Mouse (Mus musculus) brain, embryonic 18.5 days (tissue): ENCODE measurements around the gene Slc2a1.

ENCODE experiments used
- DNase-seq: peaks from one replicate; pipeline ENCODE4 v3.0.0-alpha.2; 2012; ENCODE audit warnings: low read depth, low spot score

Gene Slc2a1

DNA sequence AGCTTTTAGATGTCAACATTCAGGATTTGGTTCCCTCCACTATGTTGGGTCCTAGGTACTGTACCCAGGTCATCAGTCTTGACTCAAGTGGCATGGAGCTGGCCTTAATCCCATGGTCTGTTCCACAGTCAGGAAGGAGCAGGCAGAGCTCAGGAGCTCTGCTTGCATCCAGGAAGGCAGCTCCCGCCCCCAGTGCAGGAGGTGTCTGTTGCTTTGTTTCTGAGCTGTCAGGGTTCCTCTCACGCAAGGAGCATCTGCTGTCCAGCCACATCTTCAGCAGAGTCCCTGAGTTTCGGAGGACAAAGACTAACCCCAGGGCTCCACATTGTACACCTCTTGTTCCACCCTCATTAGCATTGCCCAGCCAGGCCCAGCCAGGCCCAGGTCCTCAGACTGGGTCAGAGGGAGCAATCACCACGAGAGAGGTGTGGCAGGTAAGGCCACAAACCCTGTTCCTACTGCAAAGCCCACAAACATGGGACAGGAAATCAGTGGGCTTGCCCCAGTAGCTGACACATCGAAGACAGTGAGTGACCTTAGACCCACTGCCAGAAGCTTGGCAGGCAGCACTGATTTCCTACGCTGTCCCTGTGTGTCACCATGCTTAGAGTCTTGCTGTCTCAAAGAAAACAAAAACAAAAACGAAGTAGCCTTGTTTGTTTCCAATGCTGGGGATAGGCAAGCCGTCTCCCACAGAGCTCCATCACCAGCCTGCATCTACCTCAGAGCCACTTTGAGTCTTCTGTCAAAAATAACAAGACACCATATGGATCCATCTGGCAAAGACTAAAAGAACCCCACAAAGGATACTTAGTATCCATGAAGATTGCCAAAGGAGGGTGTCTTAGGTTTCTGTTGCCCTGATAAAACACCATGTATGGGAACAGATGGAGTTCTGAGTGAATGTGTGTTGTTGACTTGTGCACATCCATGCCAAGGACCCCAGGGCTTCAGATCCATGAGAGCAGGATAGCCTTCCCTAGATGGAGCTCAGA is 10.0 kb upstream of the Slc2a1 start:
- no peak for DNase-seq

DNA sequence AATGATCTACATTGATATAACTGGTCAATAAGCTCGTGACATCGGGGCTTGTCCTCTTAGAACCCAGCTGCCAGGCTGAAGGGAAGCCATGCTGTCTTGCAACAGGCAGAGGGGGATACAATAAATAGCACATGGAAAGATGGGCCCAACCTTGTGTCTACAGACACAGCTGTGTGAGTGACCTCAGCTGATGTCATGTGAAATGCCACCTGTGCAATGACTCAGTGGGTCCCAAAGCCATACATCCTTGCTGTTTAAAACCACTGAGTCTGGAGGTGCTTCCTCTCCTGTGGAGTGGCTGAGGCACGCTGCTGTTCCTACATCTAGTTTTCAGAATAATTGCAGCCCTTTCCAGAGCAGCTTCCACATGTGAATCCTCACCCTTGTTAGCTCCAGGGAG is 7.1 kb upstream of the Slc2a1 start:
- DNase-seq, result no peak

DNA sequence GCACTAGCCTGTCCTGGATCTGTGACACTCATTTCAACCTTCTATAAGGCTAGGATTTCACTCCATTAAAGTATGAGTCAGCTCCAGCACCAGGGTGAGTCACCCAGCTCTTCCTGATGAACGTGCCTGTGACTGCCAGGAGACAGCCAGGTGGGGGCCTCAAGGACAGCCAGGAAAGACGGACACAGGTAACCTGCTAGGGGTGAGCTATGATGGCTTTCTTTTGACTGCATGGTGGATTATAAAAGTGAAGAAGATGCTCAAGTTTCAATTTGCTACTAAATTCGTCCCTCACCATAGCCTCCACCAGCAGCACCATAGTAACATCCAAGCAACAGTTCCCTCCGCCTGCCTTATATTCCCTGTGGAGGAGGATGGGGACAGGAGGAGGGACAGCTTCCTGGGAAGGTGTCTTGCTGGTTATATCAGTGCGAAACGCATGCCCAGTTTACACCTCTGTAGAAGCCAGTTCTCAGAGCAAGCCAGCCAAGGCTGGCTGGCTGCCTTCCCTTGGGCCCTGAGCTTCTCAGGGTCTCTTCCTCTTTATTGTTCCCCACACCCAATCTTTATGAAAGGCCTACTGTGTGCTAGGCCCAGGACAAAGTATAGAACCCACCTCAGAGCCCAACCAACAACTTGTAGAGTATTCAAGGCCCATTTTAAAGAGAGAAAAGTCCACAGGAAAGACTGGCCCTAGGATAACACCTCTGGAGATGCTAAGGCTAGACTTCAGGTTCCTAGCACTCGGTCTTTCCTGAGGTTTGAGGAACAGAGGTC is 6.0 kb upstream of the Slc2a1 start:
- no peak for DNase-seq

DNA sequence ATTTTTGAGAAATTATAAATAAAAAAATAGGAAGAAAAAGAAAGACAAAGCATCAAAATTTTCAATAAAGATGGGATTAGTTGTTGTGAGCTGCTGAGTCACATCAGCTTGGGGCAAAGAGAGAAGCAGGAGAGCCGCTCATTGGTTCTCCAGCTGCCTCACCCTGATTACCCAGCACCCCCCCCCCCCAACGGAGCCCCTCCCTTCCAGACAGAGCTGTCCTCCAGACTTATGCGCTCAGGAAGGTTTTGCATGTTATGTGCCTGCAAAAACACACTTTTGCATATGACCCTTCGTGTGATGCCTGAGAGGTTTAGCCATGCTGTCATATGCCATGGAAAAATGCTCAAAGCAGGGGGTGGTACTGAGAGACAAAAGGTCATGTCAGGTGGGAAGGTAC is 3.7 kb upstream of the Slc2a1 start:
- DNase-seq, result no peak

DNA sequence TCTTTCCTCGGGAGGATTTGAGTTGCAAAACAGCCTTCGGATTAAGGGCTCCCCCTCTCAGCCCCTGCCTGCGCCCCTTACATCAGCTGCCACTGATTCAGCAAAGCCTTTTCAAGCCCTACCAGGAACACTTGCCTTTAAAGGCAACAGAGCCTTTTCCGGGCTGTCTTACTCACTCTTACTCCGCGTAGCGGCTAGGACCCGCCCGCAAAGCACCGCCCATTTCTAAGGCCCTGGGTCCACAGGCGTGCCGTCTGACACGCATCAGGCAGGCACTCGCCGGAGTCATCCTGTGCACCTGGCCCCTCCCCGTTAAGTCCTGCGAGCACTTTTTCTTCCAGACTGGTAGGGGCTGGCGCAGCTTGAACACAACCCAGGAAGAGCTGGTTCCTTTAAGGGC is 2.8 kb upstream of the Slc2a1 start:
- no peak for DNase-seq

DNA sequence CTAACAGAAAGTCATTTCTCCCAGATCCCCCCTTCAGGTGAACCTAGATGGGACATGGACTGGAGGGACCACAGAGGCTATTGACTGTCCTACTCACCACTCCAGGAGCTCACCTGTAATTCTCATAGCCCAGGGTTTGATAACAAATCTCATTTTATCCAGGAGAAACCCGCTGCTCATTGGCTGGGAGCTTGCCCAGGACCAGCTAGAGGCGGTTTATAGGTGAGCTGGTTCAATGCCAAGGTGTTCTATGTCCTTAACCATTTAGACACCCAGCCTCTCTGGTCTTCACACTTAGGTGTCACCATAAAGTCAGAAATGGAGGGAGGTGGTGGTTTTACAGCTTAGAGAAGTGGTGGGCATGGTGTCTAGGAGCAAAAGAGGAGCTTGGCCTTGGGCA is 644 bp upstream of the Slc2a1 start:
- DNase-seq, result no peak

DNA sequence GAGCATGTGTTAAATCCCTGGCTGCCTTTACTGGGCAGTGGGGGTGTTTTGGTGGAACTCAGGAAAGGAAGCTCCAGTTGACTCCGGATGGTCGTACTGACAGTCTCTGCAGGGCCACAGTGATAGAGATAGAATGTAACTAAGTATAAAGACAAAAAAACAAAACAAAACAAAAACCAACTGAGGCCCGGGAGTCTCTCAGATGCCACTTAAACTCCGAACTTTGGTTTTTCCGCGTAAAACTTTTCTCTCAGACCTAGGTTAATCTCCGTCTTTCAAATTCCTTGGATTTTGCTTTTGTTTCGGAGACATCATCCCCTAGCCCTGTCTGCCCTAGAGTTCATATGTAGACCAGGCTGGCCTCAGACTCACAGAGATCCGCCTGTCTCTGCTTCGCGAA is 1.1 kb downstream of the Slc2a1 start:
- DNase-seq, result no peak

DNA sequence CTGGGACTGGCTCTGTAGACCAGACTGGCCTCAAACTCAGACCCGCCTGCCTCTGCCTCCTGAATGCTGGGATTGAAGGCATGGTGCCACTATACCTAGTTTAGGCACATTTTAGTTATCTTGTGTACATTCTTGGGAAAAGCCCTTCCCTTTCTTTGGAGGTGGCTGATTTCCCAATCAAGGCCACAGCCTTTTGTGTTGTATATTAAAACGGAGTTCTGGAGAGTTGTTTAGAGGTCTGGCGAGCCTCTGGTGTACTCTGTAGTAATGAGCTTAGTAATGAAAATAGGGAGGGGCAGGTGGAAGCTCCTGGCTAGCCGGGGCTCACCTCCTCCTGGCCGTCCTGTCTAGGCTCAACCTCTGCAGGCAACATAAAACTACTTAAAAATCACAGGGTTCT is 2.0 kb downstream of the Slc2a1 start:
- DNase-seq, result no peak

DNA sequence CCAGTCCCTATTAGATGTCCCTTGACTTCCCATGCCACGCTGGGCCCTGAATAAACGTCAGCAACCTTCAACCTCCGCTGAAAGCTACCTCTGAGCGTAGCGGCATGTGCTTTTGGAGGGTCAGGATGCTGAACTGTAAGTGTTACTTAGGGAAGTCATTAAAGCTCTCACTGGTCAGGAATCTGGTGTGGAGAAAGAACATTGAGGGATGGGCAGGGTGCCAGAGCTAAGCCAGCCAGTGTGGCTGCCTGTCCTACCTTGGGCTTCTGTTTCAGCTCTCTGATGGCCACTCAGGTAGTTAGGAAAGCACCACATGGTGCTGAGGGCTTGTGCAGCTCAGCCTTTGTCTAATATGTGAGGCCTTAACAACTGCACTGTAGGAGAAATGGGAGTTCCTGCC is 2.9 kb downstream of the Slc2a1 start:
- no peak for DNase-seq

DNA sequence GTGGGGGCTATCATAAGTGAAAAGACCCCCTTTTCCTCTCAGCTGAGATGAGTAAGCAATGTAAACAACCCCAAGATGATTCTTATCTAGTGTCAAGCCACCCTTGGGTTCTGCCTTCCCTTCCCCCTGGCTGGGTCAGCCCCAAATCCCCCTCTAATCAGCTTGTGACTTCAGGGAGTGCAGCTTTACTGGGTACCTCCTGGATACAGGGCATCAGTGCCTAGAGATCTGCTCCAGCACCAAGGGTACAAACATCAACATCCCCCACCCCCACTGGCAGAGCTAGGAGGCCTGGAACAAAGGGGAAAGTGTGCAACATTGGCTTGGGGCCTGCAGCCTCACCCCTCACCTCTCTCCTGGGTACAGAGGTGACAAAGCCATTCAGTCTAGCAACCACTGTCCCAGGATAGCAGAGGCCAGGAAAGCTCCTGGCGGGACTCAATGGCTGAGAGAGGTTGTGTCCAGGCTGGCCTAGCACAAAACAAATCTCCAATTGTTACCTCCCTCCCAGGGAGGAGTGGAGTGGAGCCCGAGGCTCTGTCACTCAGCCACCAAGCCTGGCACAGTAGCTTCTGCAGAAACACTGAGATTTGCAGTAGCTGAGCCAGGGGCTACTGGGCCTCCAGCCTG is 3.9 kb downstream of the Slc2a1 start:
- DNase-seq, result no peak

DNA sequence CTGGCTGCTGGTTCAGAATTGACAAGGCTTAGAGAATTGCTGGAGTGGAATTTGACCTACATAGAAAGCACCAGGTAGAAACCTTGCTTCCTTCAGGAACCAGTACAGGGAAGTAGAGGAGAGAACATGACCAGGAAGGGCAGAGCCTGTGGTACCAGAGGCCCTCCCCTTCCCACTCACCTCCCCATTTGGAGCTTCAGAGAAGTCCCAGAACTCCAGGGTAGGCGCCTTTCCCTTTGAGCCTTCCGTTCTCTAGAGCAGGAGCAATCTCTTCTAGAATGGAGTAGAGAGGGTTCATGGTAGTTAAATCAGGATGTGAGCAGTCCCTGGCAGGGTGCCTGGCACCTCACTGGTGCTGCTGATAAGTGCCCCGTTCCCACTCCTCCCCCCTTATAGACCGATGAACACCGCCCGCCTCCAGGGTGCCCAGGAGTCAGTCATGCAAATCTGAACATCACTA is 7.1 kb downstream of the Slc2a1 start:
- DNase-seq, result no peak

DNA sequence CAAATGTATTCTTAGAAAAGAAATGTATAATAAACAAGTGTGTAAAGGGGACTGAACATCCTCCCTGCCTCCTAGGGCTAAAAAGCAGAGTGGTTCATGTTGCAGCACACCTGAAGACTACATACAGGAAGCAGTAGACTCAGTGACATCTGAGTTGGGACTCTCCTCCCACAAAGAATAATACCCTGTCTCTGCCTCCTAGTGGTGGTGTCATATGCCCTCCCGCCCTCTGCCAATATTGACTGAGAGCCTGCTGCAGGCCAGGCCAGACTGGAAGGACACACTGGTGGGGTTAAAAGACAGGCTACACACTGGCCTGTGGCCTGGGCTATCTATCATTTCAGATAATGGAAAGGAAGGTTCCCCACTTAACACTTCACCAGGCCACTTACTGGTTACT is 7.8 kb downstream of the Slc2a1 start:
- DNase-seq, result no peak

DNA sequence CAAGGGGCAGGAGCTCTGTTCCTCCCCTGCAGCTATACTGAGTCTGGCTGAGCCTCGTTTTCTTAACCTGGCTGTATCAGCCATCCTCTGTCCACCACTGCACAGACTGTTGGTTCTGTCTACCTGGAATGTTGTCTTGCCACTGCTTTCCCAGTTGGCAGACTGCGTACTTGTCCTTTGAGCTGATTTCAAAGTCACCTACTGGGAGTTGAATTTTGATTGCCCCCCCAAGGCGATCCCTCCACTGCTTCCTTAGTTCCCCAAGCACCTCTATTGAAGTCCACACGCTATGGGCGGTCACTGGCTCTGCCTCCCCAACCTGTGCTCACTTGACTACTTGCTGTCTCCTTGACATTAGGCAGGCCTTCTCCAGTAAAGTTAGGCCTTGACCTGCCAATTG is 9.1 kb downstream of the Slc2a1 start:
- no peak for DNase-seq

DNA sequence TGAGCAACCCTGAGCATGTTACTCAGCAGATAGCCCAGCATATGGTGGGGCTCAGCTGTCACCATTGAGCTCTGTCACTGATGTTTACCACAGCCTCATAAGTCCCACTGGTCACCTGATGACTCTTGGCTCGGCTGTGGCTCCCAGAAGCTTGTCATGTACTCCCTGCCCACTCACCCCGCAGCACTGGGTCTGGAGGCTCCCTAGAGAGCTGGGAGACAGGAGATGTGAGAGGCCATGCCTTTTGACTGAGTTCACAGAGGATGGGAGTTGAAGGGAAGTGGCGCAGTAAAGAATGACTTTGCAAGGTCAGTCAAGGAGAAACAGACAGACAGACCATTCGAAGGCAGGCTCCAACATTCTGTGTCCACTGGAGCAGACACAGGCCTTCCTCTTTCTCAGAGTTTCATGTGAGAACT is 10.2 kb downstream of the Slc2a1 start:
- DNase-seq, result no peak

DNA sequence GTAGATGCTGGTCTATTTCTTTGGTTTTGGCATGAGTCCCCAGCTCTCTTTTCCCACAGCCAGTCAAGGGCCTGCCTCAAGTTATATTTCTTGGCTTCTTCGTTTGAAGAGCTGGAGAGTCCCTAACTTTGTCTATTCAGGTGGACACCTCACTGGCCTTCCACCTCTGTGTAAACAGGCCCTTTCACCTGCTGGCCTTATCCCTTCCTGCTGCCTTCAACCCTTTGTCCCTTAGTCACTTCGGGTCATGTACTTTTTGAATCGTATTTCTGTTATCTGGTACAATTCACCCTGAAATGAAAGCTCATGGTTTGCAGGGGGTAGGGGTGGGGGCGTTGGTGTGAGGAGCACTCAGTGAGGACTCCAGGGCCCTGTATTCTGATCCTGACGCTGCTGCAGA is 10.8 kb downstream of the Slc2a1 start:
- no peak for DNase-seq

DNA sequence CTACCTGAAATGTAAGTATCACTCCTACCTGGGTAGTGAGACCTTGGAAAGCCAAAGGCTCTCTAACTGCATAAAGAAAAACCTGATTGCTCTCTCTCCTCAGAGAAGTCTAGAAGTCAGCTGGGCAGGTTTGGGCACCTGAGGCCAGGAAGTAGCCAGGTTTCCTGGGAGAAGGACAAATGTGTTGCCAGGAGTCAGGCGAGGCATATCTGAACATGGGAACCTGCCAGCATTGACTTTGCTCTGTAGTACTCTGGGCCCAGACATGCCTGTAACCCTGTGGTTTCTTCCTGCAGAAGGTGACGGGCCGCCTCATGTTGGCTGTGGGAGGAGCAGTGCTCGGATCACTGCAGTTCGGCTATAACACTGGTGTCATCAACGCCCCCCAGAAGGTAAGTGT is 11.6 kb downstream of the Slc2a1 start:
- DNase-seq, result no peak

DNA sequence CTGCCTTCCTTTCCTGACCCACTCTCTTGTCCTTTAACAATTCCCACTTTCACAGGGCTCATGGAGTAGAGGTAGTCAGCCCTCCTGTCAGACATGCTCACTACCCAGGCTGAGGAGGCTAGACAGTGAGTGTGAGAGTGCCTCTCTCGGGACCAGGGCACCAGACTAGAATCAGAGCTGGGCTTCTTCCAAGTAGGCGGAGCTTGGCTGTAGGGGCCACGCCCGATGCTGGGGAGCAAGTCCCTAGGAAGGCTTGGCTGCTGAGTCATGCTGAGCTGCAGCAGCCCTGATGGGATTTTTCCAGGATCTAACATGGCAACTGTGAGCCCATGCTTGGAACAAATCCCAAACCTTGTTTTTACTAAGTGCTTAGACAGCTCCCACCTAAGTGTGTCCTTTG is 12.7 kb downstream of the Slc2a1 start:
- no peak for DNase-seq

DNA sequence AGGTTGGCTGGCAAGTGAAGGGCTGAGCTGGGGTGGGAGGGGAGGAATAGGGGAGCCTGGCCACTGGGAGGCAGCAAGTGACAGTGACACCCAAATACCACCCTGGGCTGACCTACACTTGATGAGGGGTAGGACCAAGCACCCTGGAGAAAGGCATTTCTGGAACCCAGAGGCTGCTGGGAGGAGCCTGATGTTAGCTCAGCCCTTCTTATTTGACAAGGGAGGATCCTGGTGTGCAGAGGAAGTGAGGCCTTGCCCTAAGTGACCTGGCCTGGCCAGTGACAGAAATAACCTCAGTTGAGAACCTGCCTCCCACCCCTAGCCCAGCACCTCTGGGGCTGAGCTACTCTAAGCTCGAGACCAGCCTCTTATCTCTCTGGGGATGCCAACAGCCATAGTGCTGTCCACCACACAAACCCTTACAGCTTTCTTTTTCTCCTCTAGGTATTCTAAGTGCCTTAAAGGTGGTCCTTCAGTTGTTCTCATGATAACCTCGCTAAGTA is 16.3 kb downstream of the Slc2a1 start:
- no peak for DNase-seq

DNA sequence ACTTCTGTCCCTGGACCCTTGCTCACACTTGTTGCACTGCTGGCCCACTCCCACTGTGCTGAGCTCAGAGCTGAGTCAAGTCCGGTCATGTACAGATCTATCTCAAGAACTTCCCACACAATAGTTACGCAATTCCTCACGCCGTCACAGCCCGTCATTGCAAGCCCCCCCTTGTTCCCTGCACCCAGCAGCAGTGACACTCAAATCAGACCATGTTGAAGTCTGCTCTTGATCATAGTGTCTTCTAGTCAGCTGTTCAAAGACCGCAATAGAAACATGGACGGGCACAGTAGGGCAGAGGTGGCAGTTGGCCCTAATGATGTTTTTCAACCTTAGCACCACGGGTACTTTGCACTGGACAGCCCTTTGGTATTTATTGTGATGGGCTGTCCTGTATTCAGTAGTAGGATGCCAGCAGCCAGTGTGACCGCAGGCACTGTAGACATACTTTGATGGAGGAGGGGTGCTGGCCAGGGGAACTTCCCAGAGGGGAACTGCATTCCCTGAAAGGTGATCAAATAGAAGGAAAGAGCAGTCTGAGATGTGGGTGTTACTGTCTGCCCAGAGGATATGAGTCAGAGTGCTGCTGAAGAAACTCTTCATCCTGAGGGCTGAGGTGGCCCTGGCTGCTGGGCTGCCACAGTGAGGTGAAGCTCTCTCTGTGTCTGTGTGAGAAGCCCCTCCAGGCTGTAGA is 17.2 kb downstream of the Slc2a1 start:
- no peak for DNase-seq

DNA sequence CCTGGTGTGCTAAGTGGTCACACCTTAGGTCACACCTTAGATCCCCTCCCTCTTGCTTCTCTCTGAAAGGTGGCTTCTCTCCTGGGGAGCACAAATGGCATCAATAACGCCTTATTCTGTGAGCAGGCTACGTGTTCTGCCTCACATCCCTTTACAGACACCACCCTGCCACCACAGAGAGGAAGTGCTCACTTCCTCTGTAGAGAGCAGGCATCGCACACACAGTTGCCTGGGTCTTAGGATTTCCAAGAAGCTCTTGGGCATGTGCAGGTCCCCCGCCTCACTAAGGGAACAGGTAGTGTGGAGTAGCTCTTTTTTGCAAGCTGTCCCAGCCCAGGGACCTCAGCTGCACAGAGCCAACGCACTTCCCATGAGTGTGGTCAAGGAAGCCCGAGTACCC is 18.7 kb downstream of the Slc2a1 start:
- DNase-seq, result no peak

DNA sequence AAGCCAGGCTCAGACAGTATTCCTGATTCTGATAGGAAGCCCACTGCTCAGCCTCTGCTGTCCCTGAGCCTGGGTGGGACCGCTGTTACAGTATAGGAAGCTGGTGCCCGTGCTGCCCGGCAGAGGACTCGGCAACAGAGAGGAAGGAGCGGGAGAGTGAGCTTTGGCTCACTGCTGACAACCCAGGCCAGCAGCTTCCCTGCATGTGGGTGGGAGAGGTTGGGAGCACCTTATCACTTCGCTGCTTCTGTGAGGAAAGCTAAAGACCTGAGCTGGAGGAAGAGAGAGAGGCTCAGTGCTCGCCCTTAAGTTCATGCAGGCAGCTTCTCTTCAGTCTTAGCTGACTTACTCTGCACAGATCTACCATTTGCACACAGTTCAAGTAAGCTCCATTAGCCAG is 20.0 kb downstream of the Slc2a1 start:
- DNase-seq, result no peak

DNA sequence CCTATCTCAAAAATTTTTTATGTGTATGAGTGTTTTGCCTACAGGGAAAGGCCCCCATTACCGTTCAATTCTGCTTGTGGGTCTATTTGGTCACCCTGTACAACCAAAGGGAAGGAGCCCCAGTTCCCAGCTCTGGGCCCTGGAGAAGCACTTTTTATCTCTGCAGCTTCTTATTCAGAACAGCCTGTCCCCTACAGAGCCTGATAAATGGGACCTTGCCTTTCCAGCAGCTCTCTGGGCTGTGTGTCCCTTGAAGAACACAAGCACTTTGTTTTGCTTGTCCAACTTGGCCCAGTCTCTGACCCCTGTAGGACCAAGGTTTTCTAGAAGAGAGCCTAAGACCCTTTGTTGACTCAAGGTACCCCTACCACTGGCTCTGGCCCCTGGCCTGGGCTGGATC is 20.6 kb downstream of the Slc2a1 start:
- DNase-seq, result no peak
